Mouse (Mus musculus): Measurements from ENCODE around the gene Ovca2. TPM values are rescaled to one million over a fixed set of nuclear protein-coding genes. Genes with fewer than 3 reads are reported as not detected.
A peak's percentile ranks its signal among the peaks of the same experiment; 100 is the strongest.
"Not testable (repeated sequence)": the region's sequence is repeated elsewhere in the genome, so short reads cannot be mapped to it uniquely, and the experiment has no call there.

Gene Ovca2
- polyA plus RNA-seq, 1 experiment: 19.3 TPM

DNA sequence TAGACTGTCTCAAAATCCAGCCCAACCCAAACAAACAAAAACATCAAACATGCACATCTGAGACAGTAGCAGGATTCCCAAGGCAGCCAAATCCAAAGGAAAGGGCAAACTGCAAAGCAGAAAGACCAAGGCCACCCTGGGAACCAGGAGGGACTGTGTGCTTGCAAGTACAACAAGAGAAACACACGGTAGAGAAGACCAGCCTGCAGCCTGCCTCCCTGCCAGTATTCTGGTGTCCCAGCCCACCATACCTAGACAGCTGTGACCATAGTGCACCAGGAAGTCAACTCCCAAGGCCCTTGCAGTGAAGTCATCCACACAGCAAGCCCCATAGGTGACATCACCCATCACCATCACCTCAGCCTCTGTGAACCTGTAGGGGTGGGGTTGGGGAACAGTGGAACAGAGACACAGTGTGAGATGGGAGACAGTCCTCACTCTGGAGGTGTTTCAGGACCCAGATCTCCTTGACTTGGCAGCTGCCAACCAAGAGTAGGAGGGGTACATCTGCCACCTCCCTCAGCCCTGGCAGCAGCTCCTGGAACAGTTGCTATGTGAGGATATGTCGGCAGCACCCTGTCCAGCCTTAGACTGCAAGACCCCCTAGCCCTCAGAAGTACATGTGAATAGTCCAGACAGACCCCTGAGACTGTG, 5.4 kb upstream of the Ovca2 start:
- H3K36me3 ChIP-seq (ENCODE audit: control insufficient read depth, insufficient read depth): peaks cover 44% of the 10 kb centered on the region

DNA sequence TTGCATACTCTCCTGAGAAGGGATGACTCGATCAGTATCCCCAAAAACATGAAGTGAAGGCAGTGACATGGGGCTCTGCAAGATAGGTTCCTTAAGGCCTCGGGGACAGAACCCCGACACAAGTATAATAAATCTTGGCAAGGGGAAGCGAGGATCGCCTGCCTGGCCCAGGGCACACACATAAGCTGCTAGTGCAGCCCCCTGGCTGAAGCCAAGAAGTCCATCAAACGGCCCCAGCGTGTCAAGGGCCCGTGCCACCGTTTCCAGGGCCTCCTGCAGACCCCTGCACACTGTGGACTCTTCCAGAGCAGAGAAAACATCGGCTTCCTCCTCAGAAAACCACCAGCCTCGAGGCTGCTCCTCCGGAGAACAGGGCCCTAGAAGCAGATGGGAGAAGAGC, 624 bp downstream of the Ovca2 start:
- no peaks in the 10 kb centered on the region for H3K27me3 ChIP-seq (ENCODE audit: control insufficient read depth, insufficient read depth, insufficient read length)
- H3K79me3 ChIP-seq (ENCODE audit: low read depth): peaks cover 9% of the 10 kb centered on the region
- H3K79me2 ChIP-seq (ENCODE audit: control insufficient read depth, insufficient read depth): peaks cover 19% of the 10 kb centered on the region
- H3K36me3 ChIP-seq (ENCODE audit: control insufficient read depth, insufficient read depth): peaks cover 46% of the 10 kb centered on the region
- peak overlapping the region; percentile 88 for H3ac ChIP-seq (ENCODE audit: control insufficient read depth, insufficient read length, low read depth)
- TF ChIP-seq CEBPB (IDR thresholded peaks at IDR 0.05; ENCODE audit: low read depth): no peak
- no peak for TF ChIP-seq USF1 (IDR thresholded peaks at IDR 0.05; ENCODE audit: low read depth)
- no peak for TF ChIP-seq CTCF (IDR thresholded peaks at IDR 0.05; ENCODE audit: control insufficient read depth, insufficient read depth, insufficient read length)
- TF ChIP-seq MYOG (IDR thresholded peaks at IDR 0.05; ENCODE audit: control insufficient read depth, extremely low read depth, insufficient read length): no peak
- TF ChIP-seq MYOD1 (IDR thresholded peaks at IDR 0.05; ENCODE audit: control insufficient read depth, insufficient read length, low read depth): no peak
- TF ChIP-seq MAX (IDR thresholded peaks at IDR 0.05): no peak
- TF ChIP-seq FOSL1 (IDR thresholded peaks at IDR 0.05; ENCODE audit: insufficient read depth, low read length, poor library complexity, severe bottlenecking): no peak
- H3K4me3 ChIP-seq (ENCODE audit: insufficient read depth, poor library complexity, severe bottlenecking): peak overlapping the region; percentile 94

More for the DNA sequence above, 5.4 kb upstream of the Ovca2 start:
- H3K27me3 ChIP-seq (ENCODE audit: control insufficient read depth, insufficient read depth, insufficient read length): no peaks in the 10 kb centered on the region
- no peak overlapping the region for H3K4me3 ChIP-seq (ENCODE audit: insufficient read depth, poor library complexity, severe bottlenecking)
- no peak overlapping the region for H3ac ChIP-seq (ENCODE audit: control insufficient read depth, insufficient read length, low read depth)
- TF ChIP-seq MAX (IDR thresholded peaks at IDR 0.05) (no peak), MYOD1 (IDR thresholded peaks at IDR 0.05; ENCODE audit: control insufficient read depth, insufficient read length, low read depth) (no peak), CTCF (IDR thresholded peaks at IDR 0.05; ENCODE audit: control insufficient read depth, insufficient read depth, insufficient read length) (no peak), USF1 (IDR thresholded peaks at IDR 0.05; ENCODE audit: low read depth) (no peak), MYOG (IDR thresholded peaks at IDR 0.05; ENCODE audit: control insufficient read depth, extremely low read depth, insufficient read length) (no peak), FOSL1 (IDR thresholded peaks at IDR 0.05; ENCODE audit: insufficient read depth, low read length, poor library complexity, severe bottlenecking) (no peak), CEBPB (IDR thresholded peaks at IDR 0.05; ENCODE audit: low read depth) (no peak)
- peaks cover 7% of the 10 kb centered on the region for H3K79me3 ChIP-seq (ENCODE audit: low read depth)
- H3K79me2 ChIP-seq (ENCODE audit: control insufficient read depth, insufficient read depth): peaks cover 15% of the 10 kb centered on the region

DNA sequence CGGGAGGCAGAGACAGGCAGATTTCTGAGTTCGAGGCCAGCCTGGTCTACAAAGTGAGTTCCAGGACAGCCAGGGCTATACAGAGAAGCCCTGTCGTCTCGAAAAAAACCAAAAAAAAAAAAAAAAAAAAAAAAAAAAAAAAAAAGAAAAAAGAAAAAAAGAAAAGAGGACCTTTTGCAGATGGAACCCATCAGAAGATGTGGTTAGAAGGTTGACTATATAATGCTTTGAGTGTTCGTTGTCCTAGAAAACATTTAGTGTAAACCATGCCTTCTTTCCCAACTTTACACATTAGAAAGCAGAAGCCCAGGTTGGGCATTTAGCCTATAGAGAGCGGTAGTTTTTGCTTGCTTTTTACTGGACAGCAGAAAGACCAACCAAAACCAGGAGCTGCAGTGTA, 4.1 kb downstream of the Ovca2 start:
- not testable (repeated sequence) for H3K79me3 ChIP-seq (ENCODE audit: low read depth); H3ac ChIP-seq (ENCODE audit: control insufficient read depth, insufficient read length, low read depth); H3K27me3 ChIP-seq (ENCODE audit: control insufficient read depth, insufficient read depth, insufficient read length); H3K4me3 ChIP-seq (ENCODE audit: insufficient read depth, poor library complexity, severe bottlenecking)
- peaks cover 15% of the 10 kb centered on the region for H3K36me3 ChIP-seq (ENCODE audit: control insufficient read depth, insufficient read depth)
- peaks cover 19% of the 10 kb centered on the region for H3K79me2 ChIP-seq (ENCODE audit: control insufficient read depth, insufficient read depth)

DNA sequence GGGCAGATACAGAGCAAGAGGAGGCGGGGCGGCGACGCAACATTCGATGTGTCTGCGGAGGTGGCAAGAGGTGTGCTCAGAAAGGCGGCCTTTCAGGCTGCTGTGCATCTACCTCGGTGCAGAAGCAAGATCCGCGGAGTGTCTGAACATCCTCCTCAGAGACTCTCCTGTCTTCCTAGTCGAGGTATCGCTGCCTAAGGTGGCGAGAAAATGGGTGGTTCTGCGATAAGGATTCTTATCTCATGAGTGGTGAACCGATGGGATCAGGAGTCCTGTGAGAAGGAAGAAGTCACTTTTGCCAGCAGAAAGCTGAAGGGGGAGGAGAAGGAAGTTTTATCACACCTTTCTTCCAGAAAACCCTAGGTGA, 4.9 kb downstream of the Ovca2 start:
- no peak overlapping the region for H3ac ChIP-seq (ENCODE audit: control insufficient read depth, insufficient read length, low read depth)
- H3K79me2 ChIP-seq (ENCODE audit: control insufficient read depth, insufficient read depth): peaks cover 18% of the 10 kb centered on the region
- H3K36me3 ChIP-seq (ENCODE audit: control insufficient read depth, insufficient read depth): peaks cover 13% of the 10 kb centered on the region
- no peaks in the 10 kb centered on the region for H3K27me3 ChIP-seq (ENCODE audit: control insufficient read depth, insufficient read depth, insufficient read length)
- H3K79me3 ChIP-seq (ENCODE audit: low read depth): peaks cover 9% of the 10 kb centered on the region
- H3K4me3 ChIP-seq (ENCODE audit: insufficient read depth, poor library complexity, severe bottlenecking): peak overlapping the region; percentile 34
- TF ChIP-seq MAX (IDR thresholded peaks at IDR 0.05): no peak
- no peak for TF ChIP-seq CEBPB (IDR thresholded peaks at IDR 0.05; ENCODE audit: low read depth)
- TF ChIP-seq FOSL1 (IDR thresholded peaks at IDR 0.05; ENCODE audit: insufficient read depth, low read length, poor library complexity, severe bottlenecking): no peak
- no peak for TF ChIP-seq CTCF (IDR thresholded peaks at IDR 0.05; ENCODE audit: control insufficient read depth, insufficient read depth, insufficient read length)
- no peak for TF ChIP-seq USF1 (IDR thresholded peaks at IDR 0.05; ENCODE audit: low read depth)
- no peak for TF ChIP-seq MYOD1 (IDR thresholded peaks at IDR 0.05; ENCODE audit: control insufficient read depth, insufficient read length, low read depth)
- TF ChIP-seq MYOG (IDR thresholded peaks at IDR 0.05; ENCODE audit: control insufficient read depth, extremely low read depth, insufficient read length): no peak

DNA sequence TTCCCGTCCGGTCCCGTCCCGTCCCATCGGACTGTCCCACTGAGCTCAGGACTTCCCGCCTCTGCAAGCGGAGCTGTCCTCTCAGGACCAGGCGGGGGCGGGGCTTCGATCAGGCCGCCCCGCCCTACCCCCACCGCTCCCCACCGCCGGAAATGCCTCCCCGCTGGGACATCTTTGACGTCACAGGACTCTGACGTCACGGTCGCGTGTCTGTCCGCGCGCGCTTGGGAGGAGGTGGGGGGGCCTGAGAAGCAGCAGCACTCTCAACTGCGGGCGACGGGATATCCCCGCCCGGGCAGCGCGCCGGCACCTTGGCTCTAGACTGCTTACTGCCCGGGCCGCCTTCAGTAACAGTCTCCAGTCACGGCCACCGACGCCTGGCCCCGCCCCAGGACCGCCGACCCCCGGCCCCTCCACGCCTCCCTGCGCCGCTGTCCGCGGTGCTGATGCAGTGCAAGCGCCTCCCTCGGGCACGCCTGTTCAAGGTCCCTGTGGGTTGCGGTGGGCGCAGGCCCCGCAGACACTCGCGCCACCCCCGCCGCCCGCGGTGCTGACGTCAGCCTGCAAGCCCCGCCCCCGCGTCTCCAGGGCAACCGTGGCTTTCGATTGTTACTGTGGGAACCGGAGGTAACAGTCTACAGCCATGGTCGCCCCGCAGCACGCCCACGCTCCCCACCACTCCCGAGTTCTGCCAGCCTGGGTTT, 5.4 kb downstream of the Ovca2 start:
- Histone ChIP-seq H3K79me3 (ENCODE audit: low read depth) (peaks cover 8% of the 10 kb centered on the region), H3K27me3 (ENCODE audit: control insufficient read depth, insufficient read depth, insufficient read length) (no peaks in the 10 kb centered on the region), H3ac (ENCODE audit: control insufficient read depth, insufficient read length, low read depth) (peak overlapping the region; percentile 46), H3K79me2 (ENCODE audit: control insufficient read depth, insufficient read depth) (peaks cover 12% of the 10 kb centered on the region), H3K4me3 (ENCODE audit: insufficient read depth, poor library complexity, severe bottlenecking) (peak overlapping the region; percentile 34), H3K36me3 (ENCODE audit: control insufficient read depth, insufficient read depth) (peaks cover 13% of the 10 kb centered on the region)
- no peak for TF ChIP-seq MYOD1 (IDR thresholded peaks at IDR 0.05; ENCODE audit: control insufficient read depth, insufficient read length, low read depth)
- TF ChIP-seq MYOG (IDR thresholded peaks at IDR 0.05; ENCODE audit: control insufficient read depth, extremely low read depth, insufficient read length): no peak
- no peak for TF ChIP-seq FOSL1 (IDR thresholded peaks at IDR 0.05; ENCODE audit: insufficient read depth, low read length, poor library complexity, severe bottlenecking)
- TF ChIP-seq USF1 (IDR thresholded peaks at IDR 0.05; ENCODE audit: low read depth): no peak
- no peak for TF ChIP-seq CTCF (IDR thresholded peaks at IDR 0.05; ENCODE audit: control insufficient read depth, insufficient read depth, insufficient read length)
- no peak for TF ChIP-seq MAX (IDR thresholded peaks at IDR 0.05)
- no peak for TF ChIP-seq CEBPB (IDR thresholded peaks at IDR 0.05; ENCODE audit: low read depth)
